Mouse (Mus musculus) liver, adult 2 months (tissue): ENCODE data around the gene Nav2.

Experiments used
- CTCF ChIP-seq: fragments of 200-500 bp; IDR thresholded peaks from 2 replicates; pipeline ENCODE4 v1.5.1; 2011; ENCODE audit warnings: low read depth, low read length, control low read depth
- POLR2A ChIP-seq: fragments of 200-500 bp; IDR thresholded peaks from 2 replicates; pipeline ENCODE4 v1.6.1; 2011; ENCODE audit warnings: low read length, control low read depth; ENCODE audit not compliant: insufficient read depth; ENCODE audit errors: extremely low read depth

- TF ChIP-seq CTCF (no peak), POLR2A (no peak)
These were observed 162.6 kb downstream of the Nav2 start for GRCm38 (mm10) chr7:49071141-49071567.
